Mouse (Mus musculus) thymus, postnatal 25 days (tissue): Measurements from ENCODE around the gene Rrp1b.
A peak's percentile ranks its signal among the peaks of the same experiment; 100 is the strongest.

ENCODE experiments used
- DNase-seq: peaks from one replicate; pipeline ENCODE4 v3.0.0; 2022

Gene Rrp1b

GRCm38 (mm10) chr17:32035609-32036508 lies at the start of gene Rrp1b, which contains the start of gene Hsf2bp:
Gene Rrp1b (plus strand): TSS chr17:32036100.
Gene Hsf2bp (minus strand): TSS chr17:32036349.
- peak; percentile 66 for DNase-seq

- DNase-seq = no peak
Observed at GRCm38 (mm10) chr17:31986915-31987314, 49.0 kb upstream of the Rrp1b start.

DNA sequence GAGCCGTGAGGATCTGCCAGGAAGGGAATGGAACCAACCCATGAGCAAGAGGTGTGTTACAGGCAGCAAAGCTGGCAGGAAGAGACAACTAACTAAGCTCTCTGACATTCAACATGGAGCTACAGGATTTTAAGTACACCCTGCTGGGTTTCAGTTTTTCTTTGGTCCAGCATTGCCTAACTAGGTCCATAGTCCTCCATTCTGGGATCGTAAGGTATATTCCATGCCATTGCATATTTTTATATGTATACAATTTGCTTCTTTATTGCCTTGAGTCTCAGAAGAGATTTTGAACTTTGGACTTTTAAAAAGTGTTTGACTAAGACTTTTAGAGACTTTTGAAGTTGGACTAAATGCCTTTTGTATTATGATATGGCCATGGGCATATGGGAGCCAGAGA lies 46.9 kb upstream of the Rrp1b start:
- no peak for DNase-seq

DNA sequence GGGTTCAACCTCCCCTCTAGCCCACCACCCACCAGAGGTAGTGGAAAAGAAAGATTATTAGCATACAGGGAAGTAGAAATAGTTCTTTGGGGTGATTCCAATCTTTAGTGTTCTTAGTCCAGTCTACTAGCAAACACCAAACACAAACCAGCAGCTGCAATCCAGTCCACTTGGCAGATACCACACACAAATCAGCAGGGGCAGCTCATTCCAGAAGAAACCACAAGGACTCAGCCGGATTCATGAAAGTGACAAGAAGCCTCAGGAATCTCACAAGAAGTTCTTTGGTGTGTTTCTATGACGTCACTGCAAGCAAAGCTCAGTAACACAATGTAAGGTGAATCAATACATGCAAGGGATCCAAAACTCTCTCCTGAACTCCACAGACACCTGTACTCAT lies 43.9 kb upstream of the Rrp1b start:
- no peak for DNase-seq

- no peak for DNase-seq
Observed at GRCm38 (mm10) chr17:31993354-31993753, 42.5 kb upstream of the Rrp1b start.

GRCm38 (mm10) chr17:31994132-31994531 lies 41.8 kb upstream of the Rrp1b start:
- DNase-seq = no peak

DNA sequence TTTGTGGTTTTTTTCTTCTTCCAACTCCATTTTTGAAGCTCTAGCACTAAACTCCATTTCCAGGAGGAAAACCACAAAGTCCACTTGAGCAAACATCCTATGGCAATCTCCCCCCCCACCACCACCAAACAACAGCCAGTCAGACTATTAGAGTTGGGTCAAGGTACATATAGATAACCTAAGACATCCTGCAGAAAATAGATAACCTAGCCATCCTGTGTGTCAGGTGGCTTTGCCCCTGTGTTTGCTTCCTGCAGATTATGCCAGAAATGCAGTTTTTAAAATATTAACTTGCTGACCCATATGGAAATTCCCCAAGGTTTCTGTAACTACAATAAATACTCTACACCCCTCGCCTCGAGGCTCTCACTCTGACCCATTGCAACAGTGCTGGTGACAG lies 40.1 kb upstream of the Rrp1b start:
- DNase-seq = no peak

- DNase-seq = no peak
Observed at GRCm38 (mm10) chr17:31996331-31996730, 39.6 kb upstream of the Rrp1b start.

DNA sequence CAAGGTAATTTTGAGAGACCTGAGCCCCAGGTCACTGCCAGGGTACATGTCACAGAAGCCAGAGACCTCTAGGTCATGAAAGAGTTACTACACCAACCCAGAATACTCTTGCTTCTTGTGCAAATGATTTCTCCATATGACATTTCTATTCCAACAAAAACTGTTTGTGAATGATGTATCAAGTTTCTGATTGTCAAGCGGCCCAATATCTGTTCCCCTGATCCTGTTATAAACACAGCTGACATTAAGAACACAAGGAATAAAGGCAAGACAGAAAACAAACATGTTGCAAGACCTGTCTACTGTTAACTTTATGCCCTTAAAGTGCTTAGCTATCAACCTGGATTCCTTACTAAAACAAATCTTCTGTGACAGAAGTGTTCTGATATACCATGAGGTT lies 37.5 kb upstream of the Rrp1b start:
- DNase-seq = no peak

- DNase-seq = no peak
Observed at GRCm38 (mm10) chr17:32003251-32003650, 32.6 kb upstream of the Rrp1b start.

DNA sequence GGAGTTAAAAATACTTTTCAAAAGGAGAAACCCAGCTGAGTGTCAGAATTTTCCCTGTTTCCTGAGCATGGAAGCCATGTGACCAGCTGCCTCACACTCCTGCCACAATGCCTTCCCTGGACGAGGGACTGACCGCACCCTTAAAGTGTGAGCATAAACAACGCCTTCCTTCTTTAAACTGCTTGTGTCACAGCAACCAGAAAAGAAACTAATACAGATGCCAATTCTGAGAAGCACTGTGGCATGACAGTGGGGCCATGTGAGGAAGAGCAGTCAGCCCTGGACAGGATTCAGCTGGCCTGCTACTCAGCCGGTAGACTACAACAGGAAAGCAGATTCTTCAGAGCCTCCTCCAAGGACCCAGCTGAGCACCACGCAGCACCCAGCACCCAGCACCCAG lies 29.1 kb upstream of the Rrp1b start:
- DNase-seq = no peak

DNA sequence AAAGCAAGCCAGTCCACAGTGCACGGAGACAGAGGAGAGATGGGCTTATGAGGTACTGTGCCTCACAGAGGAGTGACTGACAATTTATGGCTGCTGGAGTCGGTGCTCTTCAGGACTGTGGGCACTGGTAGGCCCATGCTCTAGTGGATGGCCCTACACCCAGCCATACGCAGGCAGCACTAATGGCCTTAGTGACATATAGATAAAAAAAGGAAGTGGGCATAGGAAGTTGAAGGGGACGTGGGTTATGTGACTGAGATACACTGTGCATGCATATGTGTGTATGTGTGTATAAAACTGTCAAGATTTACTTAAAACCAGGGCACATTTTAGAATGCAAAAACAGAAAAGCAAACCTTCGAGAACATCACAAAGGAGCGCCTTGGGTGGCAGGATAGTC lies 24.2 kb upstream of the Rrp1b start:
- DNase-seq = no peak

DNA sequence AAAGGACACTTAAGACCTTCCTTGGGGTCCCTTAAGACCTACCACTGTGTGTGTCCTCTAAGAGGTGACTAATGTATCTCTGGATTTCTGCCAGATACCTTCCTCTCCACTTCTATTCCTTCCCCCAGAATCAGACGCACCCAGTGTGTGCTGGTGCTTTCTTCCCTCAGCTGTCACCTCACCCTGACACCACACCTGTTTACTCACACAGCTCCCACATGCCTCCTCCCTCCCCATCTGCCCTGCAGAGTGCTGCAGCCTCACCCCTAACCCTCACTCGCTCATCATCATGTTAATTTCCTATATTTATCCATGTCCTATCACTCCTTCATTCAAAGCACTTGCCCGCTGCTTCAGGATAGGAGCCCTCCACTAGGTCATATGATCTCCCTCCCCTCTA lies 23.6 kb upstream of the Rrp1b start:
- no peak for DNase-seq

GRCm38 (mm10) chr17:32013659-32014058 lies 22.2 kb upstream of the Rrp1b start:
- no peak for DNase-seq

DNA sequence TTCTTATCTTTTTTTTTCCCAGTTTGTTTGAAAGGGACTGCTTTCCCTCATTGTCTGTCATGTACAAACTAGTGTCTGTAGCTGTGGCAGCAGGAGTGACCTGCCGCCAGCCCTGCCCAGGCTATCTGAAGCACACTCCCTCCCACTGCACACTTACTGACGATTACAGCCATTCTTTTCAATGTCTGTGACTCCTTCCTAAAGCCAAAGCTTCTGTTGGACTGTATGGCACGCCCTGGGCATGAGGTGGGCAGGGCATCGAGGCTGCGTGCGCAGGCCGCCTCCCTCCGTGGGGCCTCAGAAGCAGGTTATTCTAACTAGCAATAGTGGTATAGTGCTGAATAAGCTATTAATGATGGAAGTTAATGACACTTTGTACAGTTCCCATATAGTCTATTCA lies 19.4 kb upstream of the Rrp1b start:
- no peak for DNase-seq

GRCm38 (mm10) chr17:32018127-32018894 lies 17.6 kb upstream of the Rrp1b start:
- DNase-seq = no peak

DNA sequence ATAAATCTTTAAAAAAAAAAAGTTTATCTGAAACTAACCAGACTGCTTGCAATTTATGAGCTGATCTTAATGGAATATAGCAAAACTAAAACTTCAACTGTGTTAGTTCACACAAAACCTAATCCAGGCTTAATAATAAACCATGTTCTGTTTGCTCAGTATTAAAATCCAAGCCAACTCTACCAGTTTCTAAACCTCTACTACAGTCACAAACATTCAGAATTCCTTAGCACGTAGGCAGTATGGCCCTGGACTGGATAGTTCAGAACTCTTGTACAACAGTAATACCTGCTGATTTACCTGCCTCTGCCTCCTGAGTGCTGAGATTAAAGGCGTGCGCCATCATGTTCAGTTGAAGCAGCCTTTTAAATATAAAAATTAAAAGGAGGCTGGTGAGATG lies 13.9 kb upstream of the Rrp1b start:
- no peak for DNase-seq

GRCm38 (mm10) chr17:32022551-32022950 lies 13.3 kb upstream of the Rrp1b start:
- no peak for DNase-seq

DNA sequence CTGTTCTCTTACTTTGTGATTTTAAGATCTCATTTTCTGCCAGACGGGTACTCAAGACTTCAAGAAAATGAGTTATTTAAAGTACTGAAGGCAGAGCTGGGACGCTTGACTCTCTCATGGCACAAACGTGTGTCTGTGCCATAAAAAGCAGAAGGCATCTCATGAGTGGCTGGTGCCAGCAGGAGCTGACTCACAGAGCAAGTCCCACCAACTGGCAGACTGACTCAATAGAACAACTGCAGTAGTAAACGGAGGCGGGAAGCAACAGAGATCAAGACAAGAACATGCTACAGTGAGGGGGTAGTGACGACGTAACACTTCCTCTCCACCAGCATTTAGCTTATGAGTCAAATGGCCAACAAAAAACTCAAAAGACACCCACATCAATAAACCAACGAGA lies 12.8 kb upstream of the Rrp1b start:
- DNase-seq = peak; percentile 15

GRCm38 (mm10) chr17:32024671-32025073 lies 11.2 kb upstream of the Rrp1b start:
- DNase-seq = no peak

GRCm38 (mm10) chr17:32025386-32025785 lies 10.5 kb upstream of the Rrp1b start:
- DNase-seq = peak; percentile 60

DNA sequence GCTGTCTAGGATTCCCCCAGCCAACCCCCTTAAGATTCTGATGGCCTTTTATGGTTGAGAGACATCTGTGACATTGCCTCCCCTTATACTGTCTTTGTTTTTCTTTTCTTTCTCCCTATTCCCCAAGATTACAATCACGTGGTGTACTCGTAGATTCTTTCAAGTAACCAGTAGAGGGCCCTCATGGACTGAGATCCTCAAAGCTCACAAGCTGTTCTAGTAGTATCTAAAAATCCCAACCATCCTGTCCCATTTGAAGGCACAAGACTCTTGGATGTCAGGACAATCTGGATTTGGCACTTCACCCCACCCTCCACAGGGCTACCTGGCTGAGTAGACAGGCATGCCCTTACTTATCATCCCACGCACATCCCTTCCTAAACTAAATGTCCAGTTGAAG lies 8.2 kb upstream of the Rrp1b start:
- DNase-seq = no peak

DNA sequence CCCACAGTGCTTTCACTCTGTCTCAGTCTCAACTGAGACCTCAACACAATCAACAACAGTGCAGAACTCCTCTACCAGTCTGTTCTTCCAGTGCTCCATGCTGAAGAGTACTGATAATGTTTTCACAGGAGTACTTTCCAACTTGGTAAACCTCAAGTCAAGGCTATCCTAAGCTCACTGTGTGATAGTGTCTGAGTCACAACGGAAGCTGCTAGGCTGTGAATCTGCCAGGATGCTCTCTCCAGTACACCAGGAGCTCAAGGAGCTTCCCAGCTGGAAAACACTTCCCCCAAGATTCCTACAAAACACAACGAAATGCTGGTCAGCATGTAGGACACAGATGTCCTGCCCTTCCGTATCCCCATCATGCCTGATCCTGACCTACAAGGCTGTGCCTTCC lies 7.6 kb upstream of the Rrp1b start:
- no peak for DNase-seq

GRCm38 (mm10) chr17:32031684-32032083 lies 4.2 kb upstream of the Rrp1b start:
- DNase-seq = no peak
